Mouse (Mus musculus) heart, adult 8-10 months (tissue): ENCODE results near the gene Odf3l2. TPM values are rescaled to one million over a fixed set of nuclear protein-coding genes. Genes with fewer than 3 reads are reported as not detected.

Experiments used
- DNase-seq: peaks from one replicate; pipeline ENCODE4 v3.0.0; 2022; ENCODE audit warnings: low spot score
- total RNA-seq, 4 experiments: library from RNA; stranded (reverse); gene quantifications; 2 replicates each; pipeline ENCODE4 v1.2.4; 2022

The Odf3l2 gene
- total RNA-seq, 4 experiments from 2014 or later = not detected

- DNase-seq = no peak
Observed at GRCm38 (mm10) chr10:79631432-79631831, 14.1 kb downstream of the Odf3l2 start.

GRCm38 (mm10) chr10:79628377-79628776 is 17.2 kb downstream of the Odf3l2 start:
- DNase-seq = no peak

GRCm38 (mm10) chr10:79626156-79626555 is 19.4 kb downstream of the Odf3l2 start:
- DNase-seq = no peak

GRCm38 (mm10) chr10:79625398-79625797 is 20.1 kb downstream of the Odf3l2 start:
- no peak for DNase-seq

GRCm38 (mm10) chr10:79623950-79624349 is 21.6 kb downstream of the Odf3l2 start:
- DNase-seq = peak; percentile 43

- no peak for DNase-seq
Observed at GRCm38 (mm10) chr10:79616376-79616775, 29.2 kb downstream of the Odf3l2 start.

GRCm38 (mm10) chr10:79615860-79616259 is 29.7 kb downstream of the Odf3l2 start:
- DNase-seq = no peak

GRCm38 (mm10) chr10:79614305-79614643 is 31.3 kb downstream of the Odf3l2 start:
- DNase-seq = no peak

GRCm38 (mm10) chr10:79613578-79614304 is 31.8 kb downstream of the Odf3l2 start, which contains the start of gene C2cd4c:
C2cd4c (minus strand) TSS chr10:79614025.
- DNase-seq = no peak

GRCm38 (mm10) chr10:79612192-79613135 is 33.1 kb downstream of the Odf3l2 start:
- no peak for DNase-seq

- no peak for DNase-seq
Observed at GRCm38 (mm10) chr10:79611296-79611695, 34.2 kb downstream of the Odf3l2 start.

- DNase-seq = no peak
Observed at GRCm38 (mm10) chr10:79609276-79609675, 36.3 kb downstream of the Odf3l2 start.

GRCm38 (mm10) chr10:79607892-79608291 is 37.6 kb downstream of the Odf3l2 start:
- DNase-seq = no peak

- no peak for DNase-seq
Observed at GRCm38 (mm10) chr10:79606537-79606936, 39.0 kb downstream of the Odf3l2 start.

- DNase-seq = no peak
Observed at GRCm38 (mm10) chr10:79597936-79598230, 47.7 kb downstream of the Odf3l2 start.

- no peak for DNase-seq
Observed at GRCm38 (mm10) chr10:79597051-79597935, 48.2 kb downstream of the Odf3l2 start.

GRCm38 (mm10) chr10:79595590-79595929 is 50.0 kb downstream of the Odf3l2 start:
- no peak for DNase-seq

GRCm38 (mm10) chr10:79594872-79595589 is 50.5 kb downstream of the Odf3l2 start:
- DNase-seq = peak; percentile 33

- no peak for DNase-seq
Observed at GRCm38 (mm10) chr10:79594111-79594510, 51.4 kb downstream of the Odf3l2 start.

GRCm38 (mm10) chr10:79590702-79591101 is 54.8 kb downstream of the Odf3l2 start:
- DNase-seq = no peak
